Mouse (Mus musculus) A20 (cell line): ENCODE measurements around the gene Gtsf1l.

Experiments used
- DNase-seq: peaks from one replicate; pipeline ENCODE4 v3.0.0-alpha.2; 2011; ENCODE audit warnings: low read depth, low spot score

Gene Gtsf1l

GRCm38 (mm10) chr2:163052101-163052500, 35.6 kb downstream of the Gtsf1l start:
- DNase-seq: no peak

- peak; percentile 19 for DNase-seq
Observed at GRCm38 (mm10) chr2:163051691-163052090, 36.0 kb downstream of the Gtsf1l start.

GRCm38 (mm10) chr2:163049116-163049515, 38.5 kb downstream of the Gtsf1l start:
- no peak for DNase-seq

- DNase-seq: peak; percentile 78
Observed at GRCm38 (mm10) chr2:163048125-163048524, 39.5 kb downstream of the Gtsf1l start.

GRCm38 (mm10) chr2:163039940-163040339, 47.7 kb downstream of the Gtsf1l start:
- no peak for DNase-seq
